Mouse (Mus musculus) WW6 (cell line): ENCODE results near the gene Borcs6.

Experiments used
- DNase-seq: peaks from one replicate; pipeline ENCODE4 v3.0.0-alpha.2; 2013; ENCODE audit warnings: low read depth, low spot score

Borcs6 gene

DNA sequence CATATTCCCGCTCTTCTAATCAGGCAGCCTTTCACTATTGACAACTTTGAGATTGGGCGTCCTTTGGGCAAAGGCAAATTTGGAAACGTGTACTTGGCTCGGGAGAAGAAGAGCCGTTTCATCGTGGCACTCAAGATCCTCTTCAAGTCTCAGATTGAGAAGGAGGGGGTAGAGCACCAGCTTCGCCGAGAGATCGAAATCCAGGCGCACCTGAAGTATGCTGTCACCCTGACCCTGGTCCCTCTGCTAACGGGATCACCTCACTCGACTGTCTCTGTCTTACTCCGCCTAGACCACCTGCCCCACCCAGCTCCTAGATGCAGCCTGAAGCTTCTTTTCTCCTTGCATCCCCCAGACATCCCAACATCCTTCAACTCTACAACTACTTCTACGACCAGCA, 11.4 kb upstream of the Borcs6 start:
- DNase-seq, result no peak

DNA sequence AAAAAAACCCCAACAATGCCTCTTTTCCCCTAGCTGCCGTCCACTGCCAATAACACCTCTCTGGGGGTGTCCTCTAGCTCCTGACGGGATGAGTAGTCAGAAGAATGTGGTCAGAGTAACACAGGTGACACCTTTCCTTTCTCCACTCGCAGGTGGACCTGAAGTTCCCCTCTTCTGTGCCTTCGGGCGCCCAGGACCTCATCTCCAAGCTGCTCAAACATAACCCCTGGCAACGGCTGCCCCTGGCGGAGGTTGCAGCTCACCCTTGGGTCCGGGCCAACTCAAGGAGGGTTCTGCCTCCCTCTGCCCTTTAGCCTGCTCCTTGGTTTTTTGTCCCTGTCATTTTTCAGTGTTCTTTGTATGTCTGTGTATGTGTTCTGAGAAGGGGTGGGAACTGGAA, 8.8 kb upstream of the Borcs6 start:
- no peak for DNase-seq

DNA sequence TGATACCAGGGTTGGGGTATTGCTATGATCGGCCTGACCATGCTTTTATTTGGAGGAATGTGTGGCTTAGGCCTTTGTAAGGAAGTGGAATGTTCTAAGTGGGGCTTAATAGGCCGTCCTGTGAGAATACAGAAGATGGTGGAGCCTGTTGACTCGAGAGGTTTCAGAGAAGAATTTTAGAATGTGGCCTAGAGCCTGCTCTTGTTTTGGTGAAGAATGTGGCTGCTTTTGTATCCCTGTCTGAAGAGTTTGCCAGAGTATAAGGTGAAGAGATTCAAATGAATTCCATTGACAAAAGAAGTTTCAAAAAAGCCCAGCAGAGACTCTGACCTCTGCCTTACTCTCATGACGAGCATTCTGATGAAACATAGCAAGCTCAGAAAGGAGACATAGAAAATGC, 7.7 kb upstream of the Borcs6 start:
- no peak for DNase-seq

DNA sequence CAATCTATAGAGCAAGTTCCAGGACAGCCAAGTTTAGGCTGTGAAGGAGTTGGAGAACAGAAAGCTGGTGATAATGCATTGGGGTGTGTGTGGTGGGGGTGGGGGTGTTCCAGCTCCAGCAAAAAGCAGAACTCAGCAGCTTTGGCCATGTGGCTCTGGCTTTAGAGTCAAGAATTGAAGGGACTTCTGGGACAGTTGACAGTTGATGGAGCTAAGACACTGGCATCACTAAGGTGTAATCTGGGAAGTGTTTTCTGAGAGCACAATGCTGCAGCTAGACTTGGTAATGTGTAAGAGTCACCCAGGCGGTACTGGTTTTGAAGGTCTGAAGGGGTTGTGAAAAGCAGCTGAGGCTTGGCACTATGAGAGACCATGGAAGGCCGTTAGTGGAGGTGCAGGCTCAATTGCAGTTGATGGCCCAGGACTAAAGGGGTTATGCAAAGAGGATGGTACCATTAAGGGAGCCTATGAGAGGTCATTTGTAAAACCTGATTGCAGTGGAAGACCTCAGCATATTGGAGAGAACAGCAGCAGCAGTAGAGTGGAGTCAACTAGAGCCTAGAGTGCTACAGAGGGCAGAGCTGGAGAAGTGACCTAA, 6.6 kb upstream of the Borcs6 start:
- no peak for DNase-seq

DNA sequence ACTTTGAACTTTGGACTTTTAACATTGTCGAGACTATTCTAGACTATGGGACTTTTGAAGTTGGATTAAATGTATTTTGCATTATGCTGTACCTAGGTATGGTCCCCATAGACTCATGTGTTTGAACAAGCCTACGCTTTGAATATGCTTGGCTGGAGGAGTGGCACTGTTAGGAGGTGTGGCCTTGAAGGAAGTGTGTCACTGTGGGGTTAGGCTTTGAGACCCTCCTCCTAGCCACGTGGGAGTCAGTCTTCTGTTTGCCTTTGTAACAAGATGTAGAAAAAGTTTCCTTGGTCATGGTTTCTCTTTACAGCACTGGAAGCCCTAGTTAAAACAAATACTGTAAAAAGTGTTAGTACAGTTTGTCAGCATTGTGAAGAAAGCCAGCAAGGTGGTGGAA, 5.7 kb upstream of the Borcs6 start:
- no peak for DNase-seq

- DNase-seq, result no peak
These were observed 1.3 kb upstream of the Borcs6 start for GRCm38 (mm10) chr11:69058265-69058664.

DNA sequence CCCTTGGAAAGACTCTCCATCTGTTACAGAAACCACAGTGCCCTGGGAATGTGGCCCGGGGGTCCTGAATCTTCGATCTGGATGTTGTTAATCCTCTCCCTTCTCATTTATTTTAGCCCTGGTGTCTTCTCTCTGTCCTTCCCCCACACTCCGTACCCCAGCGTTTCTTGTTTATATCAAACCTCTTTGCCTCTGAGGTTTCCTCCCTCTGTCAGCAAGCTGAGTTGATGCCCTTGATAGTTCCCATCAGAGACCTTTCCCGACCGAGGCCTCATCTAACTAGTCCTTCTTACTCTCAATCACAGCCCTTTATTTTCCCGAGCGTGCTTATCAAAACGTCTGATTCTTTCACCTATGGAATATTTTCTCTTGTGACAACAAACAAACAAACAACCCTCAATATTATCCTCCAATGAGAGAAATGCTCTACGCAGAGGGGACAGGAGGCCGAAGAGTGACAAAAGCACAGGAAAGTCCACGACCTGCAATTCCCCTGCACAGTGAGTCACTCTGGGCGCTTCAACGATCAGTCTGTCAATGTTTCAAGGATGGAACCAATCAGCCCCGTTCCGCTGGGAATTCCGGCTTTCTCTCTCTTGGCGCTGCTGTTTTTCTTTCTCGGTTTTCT, 674 bp upstream of the Borcs6 start:
- no peak for DNase-seq

DNA sequence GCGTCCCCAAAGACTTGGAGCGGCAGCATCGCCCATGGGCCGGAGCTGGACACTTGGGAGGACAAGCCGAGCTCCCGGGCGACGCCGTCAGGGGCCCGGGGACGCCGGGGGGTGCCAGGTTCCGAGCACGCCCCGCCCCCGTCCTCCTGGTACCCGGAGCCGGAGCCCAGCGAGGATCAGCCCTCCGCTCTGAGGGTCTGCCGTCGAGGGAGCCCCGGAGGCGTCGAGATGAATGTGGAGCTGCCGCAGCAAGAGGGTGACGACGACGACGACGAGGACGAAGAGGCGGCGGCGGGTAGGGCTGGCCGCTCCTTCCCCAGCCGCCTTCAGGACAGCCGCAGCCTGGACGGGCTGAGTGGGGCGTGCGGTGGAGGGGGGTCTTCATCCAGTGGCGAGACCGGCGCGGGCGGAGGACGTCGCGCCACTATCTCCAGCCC, 476 bp downstream of the Borcs6 start:
- DNase-seq, result no peak

DNA sequence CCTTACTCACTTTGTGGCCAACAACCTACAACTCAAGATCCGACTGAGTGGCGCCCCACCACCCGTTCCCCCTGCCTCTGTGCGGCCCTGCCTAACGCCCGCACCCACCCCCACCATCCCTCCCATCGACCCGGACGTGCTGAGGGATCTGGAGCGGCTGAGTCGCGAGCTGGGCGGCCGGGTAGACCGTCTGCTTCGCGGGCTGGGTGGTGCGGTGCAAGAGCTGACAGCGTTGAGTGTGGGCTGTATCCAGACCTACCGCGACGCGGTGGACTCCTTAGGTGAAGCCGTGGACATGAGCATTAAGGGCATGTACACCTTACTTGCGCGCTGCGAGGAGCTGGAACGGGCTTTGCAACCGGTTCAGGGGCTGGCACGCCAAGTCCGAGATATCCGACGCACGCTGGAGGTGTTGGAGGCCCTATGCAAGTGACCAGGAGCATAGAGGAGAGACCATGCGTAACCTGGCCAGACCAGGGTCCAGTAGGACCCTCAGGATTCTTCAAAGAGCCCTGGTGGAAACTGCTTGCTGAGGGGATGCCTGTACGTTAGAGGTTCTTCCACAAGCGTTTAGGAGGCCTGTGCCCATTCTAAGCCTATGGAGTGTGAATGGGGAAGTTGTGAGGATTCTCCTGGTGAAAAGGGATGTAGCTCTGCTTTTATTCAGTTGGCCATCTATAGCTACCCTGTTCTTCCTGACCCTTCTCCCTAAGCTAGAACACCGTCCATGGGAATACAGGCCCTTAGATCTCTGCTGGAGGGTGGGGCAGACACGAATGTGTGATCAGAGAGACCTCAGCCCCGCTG, 1.1 kb downstream of the Borcs6 start:
- DNase-seq, result no peak

GRCm38 (mm10) chr11:69061255-69061912, 1.9 kb downstream of the Borcs6 start:
- no peak for DNase-seq

DNA sequence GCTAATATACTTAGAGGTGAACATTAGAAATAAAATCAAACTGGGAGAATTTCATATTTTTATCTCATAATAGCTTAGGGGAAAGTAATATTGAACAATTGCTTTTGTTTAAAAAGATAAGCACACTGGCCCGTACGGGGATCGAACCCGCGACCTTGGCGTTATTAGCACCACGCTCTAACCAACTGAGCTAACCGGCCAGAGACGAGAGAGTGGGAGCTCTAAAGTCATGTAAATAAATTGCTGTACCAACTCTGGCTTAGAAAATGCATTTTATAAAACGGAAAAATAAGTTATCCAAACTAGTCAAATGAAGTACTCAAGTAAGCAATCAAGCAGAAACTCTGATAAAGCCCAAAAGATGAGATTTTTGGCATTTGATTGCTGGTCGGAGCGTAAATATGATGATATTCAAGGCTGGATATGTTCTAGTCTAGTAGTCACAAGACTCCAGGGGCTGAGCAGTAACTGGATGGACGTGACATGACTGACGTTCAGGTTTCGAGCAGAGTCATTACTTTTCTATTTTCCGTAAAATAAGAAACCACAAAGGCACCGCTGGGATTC, 2.8 kb downstream of the Borcs6 start:
- no peak for DNase-seq

DNA sequence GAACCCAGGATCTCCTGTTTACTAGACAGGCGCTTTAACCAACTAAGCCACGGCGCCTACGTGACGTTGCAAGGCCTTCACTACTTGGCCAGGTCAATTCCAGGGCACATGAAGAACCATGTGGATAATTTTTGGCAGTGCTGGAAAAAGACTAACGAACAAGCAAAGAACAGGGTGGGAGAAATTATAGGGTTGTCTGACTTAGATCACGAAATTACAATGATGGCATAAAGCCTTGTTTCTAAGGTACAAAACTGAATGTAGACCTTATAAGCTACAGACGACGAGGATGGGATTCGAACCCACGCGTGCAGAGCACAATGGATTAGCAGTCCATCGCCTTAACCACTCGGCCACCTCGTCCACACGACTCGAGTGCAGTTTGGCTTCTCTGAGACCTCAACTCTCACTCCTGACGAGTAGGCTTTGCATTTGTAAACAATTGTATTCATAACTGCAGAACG, 3.3 kb downstream of the Borcs6 start:
- peak; percentile 85 for DNase-seq

GRCm38 (mm10) chr11:69063413-69064201, 4.1 kb downstream of the Borcs6 start:
- no peak for DNase-seq

DNA sequence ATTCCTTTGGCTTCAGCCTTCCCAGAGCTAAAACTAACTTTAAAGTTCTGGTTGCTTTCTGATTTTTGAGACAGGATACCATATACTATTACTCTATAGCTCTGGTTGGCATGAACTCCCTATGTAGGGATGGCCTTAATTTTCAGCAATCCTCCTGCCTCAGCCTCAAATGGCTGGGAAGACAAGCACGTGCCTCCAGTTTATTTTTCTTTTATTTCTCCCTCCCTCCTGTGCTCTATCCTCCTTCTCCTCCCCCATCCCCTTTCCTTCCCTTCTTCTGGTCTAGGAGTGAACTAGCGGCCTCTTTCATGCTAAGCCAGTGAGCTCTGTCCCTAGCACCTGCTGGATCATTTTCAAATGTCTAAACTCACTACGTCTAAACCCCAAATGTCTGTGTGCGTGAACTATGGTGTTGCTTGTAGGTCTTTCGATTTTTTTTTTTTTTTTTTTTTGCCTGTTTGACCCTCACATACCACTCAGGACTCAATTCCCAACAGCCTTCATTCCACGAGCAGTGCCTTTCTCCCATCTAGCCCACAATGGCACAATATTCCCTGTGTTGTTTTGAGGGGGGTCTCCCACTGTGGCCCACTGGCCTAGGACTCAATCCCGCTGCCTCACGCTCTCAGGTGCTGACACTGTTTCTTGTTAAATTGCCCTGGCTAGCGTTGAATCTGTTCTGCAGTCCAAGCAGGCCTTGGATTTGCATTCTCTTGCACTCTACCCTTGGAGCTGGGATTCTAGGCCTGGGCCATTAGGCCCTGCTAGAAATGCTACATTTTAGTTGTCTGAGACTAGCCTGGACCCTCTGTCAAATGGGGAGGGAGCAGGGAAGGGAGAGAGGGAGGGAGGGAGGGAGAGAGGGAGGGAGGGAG, 5.0 kb downstream of the Borcs6 start:
- DNase-seq, result no peak

DNA sequence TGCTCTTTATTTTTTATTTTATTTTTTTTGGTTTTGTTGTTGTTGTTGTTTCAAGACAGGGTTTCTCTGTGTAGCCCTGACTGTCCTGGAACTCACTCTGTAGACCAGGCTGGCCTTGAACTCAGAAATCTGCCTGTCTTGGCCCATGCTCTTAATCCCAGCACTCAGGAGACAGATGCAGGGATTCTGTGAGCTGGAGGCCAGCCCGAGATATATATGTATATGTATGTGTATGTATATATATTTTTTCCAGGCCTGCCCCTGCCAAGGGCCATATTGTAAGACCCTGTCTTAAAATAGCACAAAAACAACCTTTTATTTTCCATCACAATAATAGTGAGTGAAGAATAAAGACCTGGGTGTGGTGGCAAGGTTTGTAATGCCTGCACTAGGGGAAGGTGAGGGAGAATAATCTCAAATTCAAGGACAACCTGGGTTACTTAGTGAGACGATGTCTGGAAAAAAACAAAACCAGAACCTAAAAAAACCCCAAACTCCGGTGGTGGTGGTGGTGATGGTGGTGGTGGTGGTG, 5.9 kb downstream of the Borcs6 start:
- DNase-seq, result no peak

DNA sequence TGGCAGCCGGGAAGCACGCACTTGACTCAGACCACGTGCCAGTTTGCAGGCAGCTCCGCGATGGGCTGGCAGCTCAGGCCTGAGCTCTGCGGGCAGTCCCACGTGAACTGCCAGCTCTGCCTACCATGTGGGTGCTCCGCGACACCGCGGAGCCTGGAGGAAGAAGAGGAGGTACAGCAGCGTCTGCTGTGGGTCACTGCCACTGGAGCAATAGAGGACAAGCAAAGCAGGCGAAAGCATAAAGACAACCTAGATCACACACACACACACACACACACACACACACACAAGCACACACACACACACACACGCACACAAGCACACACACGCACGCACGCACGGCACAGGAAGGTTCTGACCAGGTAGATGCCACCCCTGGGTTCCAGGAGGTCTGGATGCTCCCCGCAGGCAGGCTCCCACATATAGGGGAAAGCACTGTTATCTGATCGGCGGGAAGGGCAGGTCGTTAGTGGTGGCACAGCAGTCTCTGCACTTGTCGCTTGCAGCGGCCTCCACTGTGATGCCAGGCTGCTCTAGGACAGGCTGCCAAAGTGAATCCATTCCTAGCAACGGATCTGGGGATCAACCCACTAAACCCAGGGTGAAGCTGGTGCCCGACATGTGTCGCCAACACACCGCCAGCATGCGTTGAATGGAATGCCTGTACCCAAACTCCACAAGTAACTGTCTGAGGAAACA, 6.8 kb downstream of the Borcs6 start:
- no peak for DNase-seq

GRCm38 (mm10) chr11:69066956-69067355, 7.4 kb downstream of the Borcs6 start:
- peak; percentile 73 for DNase-seq

- DNase-seq, result no peak
These were observed 8.1 kb downstream of the Borcs6 start for GRCm38 (mm10) chr11:69067601-69068000.

- no peak for DNase-seq
These were observed 10.6 kb downstream of the Borcs6 start for GRCm38 (mm10) chr11:69070093-69070492.
